Mouse (Mus musculus) hindbrain, embryonic 16.5 days (tissue): ENCODE results near the gene Hydin. TPM values are rescaled to one million over a fixed set of nuclear protein-coding genes. Genes with fewer than 3 reads are reported as not detected.
"Not testable (repeated sequence)": the region's sequence is repeated elsewhere in the genome, so short reads cannot be mapped to it uniquely, and the experiment has no call there.

ENCODE experiments used
- ATAC-seq: fragments of 200-750 bp; cut with Nextera tagmentation; 2 replicates; pipeline ENCODE4 v1.8.0; 2017; ENCODE audit warnings: moderate TSS enrichment, moderate library complexity
- H3K27ac ChIP-seq: fragments of 300-500 bp; sonication (generic); 2 replicates; pipeline ENCODE4 v1.5.1; 2014; ENCODE audit warnings: low read depth, mild to moderate bottlenecking, control low read depth, low read length, moderate library complexity
- H3K27me3 ChIP-seq: fragments of 300-500 bp; sonication (generic); replicated peaks from 2 replicates; pipeline ENCODE4 v1.6.1; 2014; ENCODE audit warnings: low read length; ENCODE audit not compliant: control insufficient read depth, insufficient read depth
- H3K36me3 ChIP-seq: fragments of 300-500 bp; sonication (generic); 2 replicates; pipeline ENCODE4 v1.6.1; 2014; ENCODE audit warnings: mild to moderate bottlenecking, low read length, moderate library complexity, mixed read lengths; ENCODE audit not compliant: control insufficient read depth, insufficient read depth
- H3K4me1 ChIP-seq: fragments of 300-500 bp; sonication (generic); 2 replicates; pipeline ENCODE4 v1.6.1; 2014; ENCODE audit warnings: low read depth, low read length; ENCODE audit not compliant: control insufficient read depth, insufficient read depth
- H3K4me2 ChIP-seq: fragments of 300-500 bp; sonication (generic); 2 replicates; pipeline ENCODE4 v1.6.1; 2014; ENCODE audit warnings: mild to moderate bottlenecking, low read length, control low read depth, moderate library complexity
- H3K4me3 ChIP-seq: fragments of 300-500 bp; sonication (generic); 2 replicates; pipeline ENCODE4 v1.5.1; 2014; ENCODE audit warnings: mild to moderate bottlenecking, low read length, control low read depth, moderate library complexity
- H3K9ac ChIP-seq: fragments of 300-500 bp; sonication (generic); 2 replicates; pipeline ENCODE4 v1.6.1; 2014; ENCODE audit warnings: low read depth, mild to moderate bottlenecking, control low read depth, low read length, moderate library complexity
- H3K9me3 ChIP-seq: fragments of 300-500 bp; sonication (generic); 2 replicates; pipeline ENCODE4 v1.6.1; 2014; ENCODE audit warnings: mild to moderate bottlenecking, low read length, moderate library complexity; ENCODE audit not compliant: control insufficient read depth
- WGBS: fragments of 180-500 bp; shearing (Covaris S2); extraction: QIAGEN DNeasy Blood & Tissue Kit; methylation state at CpG from one replicate; pipeline ENCODE4 v1.1.7; 2014; 5-methylcytosine and 5-hydroxymethylcytosine counted together
- polyA plus RNA-seq: library from polyadenylated mRNA; unstranded; fragments of >200 nt; fragmentation: Nextera tagmentation; extraction: Ambion mirVana; gene quantifications from 2 replicates; pipeline ENCODE4 v1.2.1, GENCODE M21; 2015

The Hydin gene
- polyA plus RNA-seq, 1 experiment from 2014 or later, result 0.41 TPM

DNA sequence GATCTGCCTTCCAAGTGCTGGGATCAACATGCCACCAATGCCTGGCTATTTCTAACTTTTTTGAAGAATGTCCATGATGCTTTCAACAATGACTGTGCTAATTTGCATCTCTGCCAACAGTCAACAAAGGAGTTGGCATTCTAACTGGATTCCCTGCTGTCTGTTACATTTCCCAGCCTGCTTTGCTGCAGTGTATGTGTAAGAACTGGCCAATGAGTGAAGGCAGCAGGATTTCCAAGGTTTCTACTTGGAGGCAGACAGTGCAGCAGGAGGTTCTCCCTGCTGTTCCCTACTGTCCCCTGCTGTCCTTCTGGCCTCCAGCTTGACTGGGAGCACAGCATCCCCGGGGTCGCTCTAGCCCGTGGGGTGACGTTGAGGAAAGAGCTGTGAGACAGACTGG, 52.8 kb downstream of the Hydin start:
- no peaks in the 10 kb centered on the region for H3K36me3 ChIP-seq
- H3K4me1 ChIP-seq, result no peaks in the 10 kb centered on the region; the same call in 1 of the 2 replicates
- no peak for ATAC-seq
- no peak overlapping the region for H3K4me3 ChIP-seq
- no peak overlapping the region for H3K4me2 ChIP-seq
- no peak overlapping the region for H3K27ac ChIP-seq
- WGBS, result 43% methylated on average over 4 of the region's 4 CpGs
- H3K27me3 ChIP-seq, result no peaks in the 10 kb centered on the region
- no peaks in the 10 kb centered on the region for H3K9me3 ChIP-seq
- H3K9ac ChIP-seq, result no peak overlapping the region

- Histone ChIP-seq H3K36me3 (no peaks in the 10 kb centered on the region), H3K4me1 (no peaks in the 10 kb centered on the region), H3K27ac (no peak overlapping the region), H3K4me2 (no peak overlapping the region), H3K4me3 (no peak overlapping the region), H3K9ac (no peak overlapping the region), H3K27me3 (no peaks in the 10 kb centered on the region), H3K9me3 (no peaks in the 10 kb centered on the region)
- 78% methylated on average over 2 of the region's 2 CpGs for WGBS
- ATAC-seq, result no peak
Observed at GRCm38 (mm10) chr8:110321446-110321845, 54.7 kb downstream of the Hydin start.

DNA sequence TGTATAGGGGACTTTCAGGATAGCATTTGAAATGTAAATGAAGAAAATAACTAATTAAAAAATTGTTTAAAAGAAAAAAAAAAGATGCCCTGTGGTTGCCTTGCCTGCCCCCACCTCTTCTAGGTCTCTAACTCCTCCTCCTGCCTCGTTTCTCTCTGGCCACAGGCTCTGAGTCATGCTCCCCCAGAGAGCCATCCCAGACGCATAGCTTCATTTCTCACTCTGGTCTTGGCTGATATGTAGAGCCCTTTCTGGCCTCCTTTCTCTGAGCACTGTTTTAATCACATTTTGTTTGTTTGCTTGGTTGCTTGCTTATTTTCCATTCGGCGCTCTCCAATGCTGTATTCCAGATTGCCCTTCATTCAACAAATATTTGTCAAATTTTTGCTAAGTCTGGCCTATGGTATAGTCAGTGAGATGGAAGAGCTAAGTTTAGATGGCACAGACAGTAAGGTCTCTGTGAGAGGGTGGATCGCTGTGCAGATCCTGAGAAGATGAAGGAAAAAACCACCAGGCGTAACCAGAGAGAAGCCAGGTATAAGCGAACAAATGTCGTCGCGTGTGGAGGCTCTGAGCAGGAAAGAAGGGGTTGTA, 57.3 kb downstream of the Hydin start:
- Histone ChIP-seq H3K4me2 (no peak overlapping the region), H3K36me3 (no peaks in the 10 kb centered on the region), H3K27me3 (no peaks in the 10 kb centered on the region), H3K4me3 (no peak overlapping the region), H3K9me3 (no peaks in the 10 kb centered on the region), H3K9ac (no peak overlapping the region), H3K27ac (no peak overlapping the region), H3K4me1 (no peaks in the 10 kb centered on the region)
- no peak for ATAC-seq
- 82% methylated on average over 10 of the region's 10 CpGs for WGBS

GRCm38 (mm10) chr8:110327120-110327519, 60.3 kb downstream of the Hydin start:
- not testable (repeated sequence) for H3K9ac ChIP-seq, ATAC-seq, H3K36me3 ChIP-seq, H3K27me3 ChIP-seq, H3K4me3 ChIP-seq, H3K4me2 ChIP-seq, H3K4me1 ChIP-seq, H3K27ac ChIP-seq, H3K9me3 ChIP-seq

- Histone ChIP-seq H3K4me1 (no peaks in the 10 kb centered on the region), H3K36me3 (no peaks in the 10 kb centered on the region), H3K4me2 (no peak overlapping the region), H3K27ac (no peak overlapping the region), H3K4me3 (no peak overlapping the region), H3K27me3 (no peaks in the 10 kb centered on the region), H3K9me3 (no peaks in the 10 kb centered on the region), H3K9ac (no peak overlapping the region)
- no peak for ATAC-seq
- WGBS, result 68% methylated on average over 7 of the region's 7 CpGs
Observed at GRCm38 (mm10) chr8:110333376-110333775, 66.6 kb downstream of the Hydin start.

DNA sequence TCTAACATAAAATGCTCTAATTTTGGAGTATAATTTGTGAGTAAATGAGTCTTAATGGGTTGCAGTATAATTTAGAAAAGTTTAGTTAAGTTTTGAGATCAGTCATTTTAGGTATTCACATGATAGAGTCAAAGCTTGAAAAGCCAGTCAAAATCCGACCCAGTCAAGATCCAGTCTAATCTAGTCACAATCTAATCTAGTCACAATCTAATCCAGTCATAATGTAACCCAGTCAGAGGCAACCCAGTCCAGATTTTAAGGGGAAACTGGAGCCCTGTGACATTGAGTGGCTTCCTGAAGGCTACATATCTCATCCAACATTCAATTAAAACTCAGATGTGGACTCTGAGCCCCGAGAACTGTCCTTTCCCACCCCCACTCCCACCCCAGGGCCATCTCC, 72.7 kb downstream of the Hydin start:
- no peak for ATAC-seq
- H3K9me3 ChIP-seq, result no peaks in the 10 kb centered on the region
- H3K9ac ChIP-seq, result no peak overlapping the region
- 72% methylated on average over 2 of the region's 2 CpGs for WGBS
- H3K36me3 ChIP-seq, result no peaks in the 10 kb centered on the region
- no peak overlapping the region for H3K4me3 ChIP-seq
- no peaks in the 10 kb centered on the region for H3K27me3 ChIP-seq
- H3K4me2 ChIP-seq, result no peak overlapping the region
- H3K27ac ChIP-seq, result no peak overlapping the region
- H3K4me1 ChIP-seq, result no peaks in the 10 kb centered on the region

- ATAC-seq, result no peak
- 90% methylated on average over 12 of the region's 12 CpGs for WGBS
Observed at GRCm38 (mm10) chr8:110340090-110340703, 73.4 kb downstream of the Hydin start.

DNA sequence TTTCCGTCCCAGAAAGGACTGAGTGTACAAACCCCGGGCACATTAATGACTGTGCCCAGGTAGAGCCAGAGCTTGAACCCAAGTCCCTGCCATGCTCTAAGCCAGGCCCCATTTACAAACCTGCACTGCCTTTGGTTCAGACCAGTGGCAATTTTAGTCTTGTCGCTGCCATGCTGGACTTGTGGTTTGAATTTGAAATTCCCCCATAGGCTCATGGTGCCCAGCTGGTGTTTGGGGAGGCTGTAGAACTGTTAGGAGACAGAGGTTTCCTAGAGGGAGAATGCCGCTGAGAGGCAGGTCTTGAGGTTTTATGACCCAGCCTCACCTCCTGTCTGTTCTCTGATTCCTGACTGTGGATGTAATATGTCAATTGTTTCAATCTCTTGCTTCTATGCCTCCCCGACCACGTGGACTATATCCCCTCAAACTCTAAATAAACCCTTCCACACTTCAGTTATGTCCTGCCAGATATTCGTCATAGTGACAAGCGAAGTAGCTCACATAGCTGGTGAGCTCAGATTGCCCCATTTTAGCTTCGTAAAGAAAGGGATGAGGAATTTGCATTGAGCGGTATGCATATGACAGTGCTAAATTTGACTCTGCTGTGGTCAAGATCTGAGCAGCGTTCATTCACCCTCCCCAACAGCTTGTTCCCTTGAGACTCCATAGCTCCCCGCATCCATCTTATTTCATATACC, 79.1 kb downstream of the Hydin start:
- Histone ChIP-seq H3K9ac (no peak overlapping the region), H3K27ac (no peak overlapping the region), H3K4me2 (no peak overlapping the region), H3K36me3 (no peaks in the 10 kb centered on the region), H3K9me3 (no peaks in the 10 kb centered on the region), H3K27me3 (no peaks in the 10 kb centered on the region), H3K4me1 (no peaks in the 10 kb centered on the region), H3K4me3 (no peak overlapping the region)
- ATAC-seq, result no peak
- 84% methylated on average over 12 of the region's 12 CpGs for WGBS

More at GRCm38 (mm10) chr8:110340090-110340703, 73.4 kb downstream of the Hydin start:
- H3K9me3 ChIP-seq, result no peaks in the 10 kb centered on the region
- no peaks in the 10 kb centered on the region for H3K27me3 ChIP-seq
- no peak overlapping the region for H3K9ac ChIP-seq
- no peak overlapping the region for H3K27ac ChIP-seq
- H3K36me3 ChIP-seq, result no peaks in the 10 kb centered on the region
- no peak overlapping the region for H3K4me3 ChIP-seq
- H3K4me1 ChIP-seq, result no peaks in the 10 kb centered on the region
- H3K4me2 ChIP-seq, result no peak overlapping the region

DNA sequence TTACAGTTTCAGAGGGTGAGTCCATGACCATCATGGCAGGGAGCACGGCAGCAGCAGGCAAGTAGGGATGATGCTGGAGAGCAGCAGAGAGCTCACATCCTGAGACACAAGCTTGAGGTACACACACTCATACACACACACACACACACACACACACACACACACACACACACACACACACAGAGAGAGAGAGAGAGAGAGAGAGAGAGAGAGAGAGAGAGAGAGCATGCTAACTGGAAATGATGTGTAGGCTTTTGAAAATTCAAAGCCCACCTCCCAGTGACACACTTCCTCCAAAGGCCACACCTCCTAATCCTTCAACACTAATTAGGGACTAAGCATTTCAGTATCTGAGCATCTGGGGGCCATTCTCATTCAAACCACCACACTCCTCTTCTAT, 80.1 kb downstream of the Hydin start:
- H3K4me3 ChIP-seq, result no peak overlapping the region

More for the DNA sequence above, 80.1 kb downstream of the Hydin start:
- Histone ChIP-seq H3K9ac (no peak overlapping the region), H3K27me3 (no peaks in the 10 kb centered on the region), H3K9me3 (no peaks in the 10 kb centered on the region), H3K4me1 (no peaks in the 10 kb centered on the region), H3K27ac (no peak overlapping the region), H3K4me2 (no peak overlapping the region), H3K36me3 (no peaks in the 10 kb centered on the region)
- no peak for ATAC-seq
- 83% methylated on average over 1 of the region's 1 CpGs for WGBS
